Mouse (Mus musculus) midbrain, embryonic 16.5 days (tissue): ENCODE measurements around the gene Serpina1f. TPM values are rescaled to one million over a fixed set of nuclear protein-coding genes. Genes with fewer than 3 reads are reported as not detected.

Experiments used
- ATAC-seq: fragments of 200-750 bp; cut with Nextera tagmentation; 2 replicates; pipeline ENCODE4 v1.8.0; 2017; ENCODE audit warnings: moderate TSS enrichment
- H3K27ac ChIP-seq: fragments of 300-500 bp; sonication (generic); 2 replicates; pipeline ENCODE4 v1.5.1; 2014; ENCODE audit warnings: mild to moderate bottlenecking, low read length, mixed read lengths
- H3K27me3 ChIP-seq: fragments of 300-500 bp; sonication (generic); 2 replicates; pipeline ENCODE4 v1.6.1; 2014; ENCODE audit warnings: low read depth, low read length, mixed read lengths; ENCODE audit not compliant: control insufficient read depth, insufficient read depth
- H3K36me3 ChIP-seq: fragments of 300-500 bp; sonication (generic); 2 replicates; pipeline ENCODE4 v1.6.1; 2014; ENCODE audit warnings: mild to moderate bottlenecking, low read length, moderate library complexity, mixed read lengths; ENCODE audit not compliant: control insufficient read depth, insufficient read depth
- H3K4me1 ChIP-seq: fragments of 300-500 bp; sonication (generic); 2 replicates; pipeline ENCODE4 v1.6.1; 2014; ENCODE audit warnings: mild to moderate bottlenecking, low read length, mixed read lengths; ENCODE audit not compliant: control insufficient read depth, insufficient read depth
- H3K4me2 ChIP-seq: fragments of 300-500 bp; sonication (generic); 2 replicates; pipeline ENCODE4 v1.6.1; 2014; ENCODE audit warnings: mild to moderate bottlenecking, low read length, mixed read lengths
- H3K4me3 ChIP-seq: fragments of 300-500 bp; sonication (generic); 2 replicates; pipeline ENCODE4 v1.5.1; 2014; ENCODE audit warnings: low read depth, mild to moderate bottlenecking, low read length, moderate library complexity, mixed read lengths
- H3K9ac ChIP-seq: fragments of 300-500 bp; sonication (generic); 2 replicates; pipeline ENCODE4 v1.6.1; 2014; ENCODE audit warnings: low read depth, low read length, mixed read lengths
- H3K9me3 ChIP-seq: fragments of 300-500 bp; sonication (generic); replicated peaks from 2 replicates; pipeline ENCODE4 v1.6.1; 2014; ENCODE audit warnings: mild to moderate bottlenecking, low read length, mixed read lengths; ENCODE audit not compliant: control insufficient read depth, poor library complexity, severe bottlenecking
- WGBS: fragments of 180-500 bp; shearing (Covaris S2); extraction: QIAGEN DNeasy Blood & Tissue Kit; methylation state at CpG from one replicate; pipeline ENCODE4 v1.1.7; 2014; 5-methylcytosine and 5-hydroxymethylcytosine counted together
- polyA plus RNA-seq: library from polyadenylated mRNA; unstranded; fragments of >200 nt; fragmentation: Nextera tagmentation; extraction: Ambion mirVana; gene quantifications from 2 replicates; pipeline ENCODE4 v1.2.1, GENCODE M21; 2015

Gene Serpina1f
- polyA plus RNA-seq, 1 experiment from 2014 or later = not detected

- no peaks in the 10 kb centered on the region for H3K9me3 ChIP-seq
- H3K9ac ChIP-seq = no peak within 1 kb of the TSS
- no peak within 1 kb of the TSS for H3K27ac ChIP-seq
- H3K36me3 ChIP-seq = no peaks in the 10 kb centered on the region
- ATAC-seq = no peak
- WGBS = 88% methylated on average over 9 of the region's 9 CpGs
- no peak within 1 kb of the TSS for H3K4me2 ChIP-seq
- H3K4me3 ChIP-seq = no peak within 1 kb of the TSS
- no peaks in the 10 kb centered on the region for H3K4me1 ChIP-seq
- no peaks in the 10 kb centered on the region for H3K27me3 ChIP-seq
These were observed 38.3 kb downstream of the Serpina1f start, which contains the start of gene Serpina6 for GRCm38 (mm10) chr12:103656848-103657626. TSS of gene Serpina6 (minus strand) at chr12:103657212.

GRCm38 (mm10) chr12:103655123-103656044, 39.9 kb downstream of the Serpina1f start:
- H3K4me3 ChIP-seq = no peak overlapping the region
- H3K4me2 ChIP-seq = no peak overlapping the region
- WGBS = 93% methylated on average over 7 of the region's 7 CpGs
- no peak for ATAC-seq
- H3K27ac ChIP-seq = no peak overlapping the region
- H3K9ac ChIP-seq = no peak overlapping the region
- no peaks in the 10 kb centered on the region for H3K9me3 ChIP-seq
- H3K27me3 ChIP-seq = no peaks in the 10 kb centered on the region
- no peaks in the 10 kb centered on the region for H3K36me3 ChIP-seq
- no peaks in the 10 kb centered on the region for H3K4me1 ChIP-seq

GRCm38 (mm10) chr12:103653836-103654235, 41.5 kb downstream of the Serpina1f start:
- Histone ChIP-seq H3K4me3 (no peak overlapping the region), H3K36me3 (no peaks in the 10 kb centered on the region), H3K9ac (no peak overlapping the region), H3K27ac (no peak overlapping the region), H3K4me2 (no peak overlapping the region), H3K9me3 (no peaks in the 10 kb centered on the region), H3K27me3 (no peaks in the 10 kb centered on the region), H3K4me1 (no peaks in the 10 kb centered on the region)
- ATAC-seq = no peak
- 100% methylated on average over 2 of the region's 2 CpGs for WGBS

- H3K9ac ChIP-seq = no peak overlapping the region
- H3K9me3 ChIP-seq = no peaks in the 10 kb centered on the region
- 79% methylated on average over 2 of the region's 2 CpGs for WGBS
- no peaks in the 10 kb centered on the region for H3K27me3 ChIP-seq
- H3K4me3 ChIP-seq = no peak overlapping the region
- no peaks in the 10 kb centered on the region for H3K4me1 ChIP-seq
- H3K27ac ChIP-seq = no peak overlapping the region
- H3K36me3 ChIP-seq = no peaks in the 10 kb centered on the region
- ATAC-seq = no peak
- no peak overlapping the region for H3K4me2 ChIP-seq
These were observed 49.0 kb downstream of the Serpina1f start for GRCm38 (mm10) chr12:103646314-103646713.

- 39% methylated on average over 5 of the region's 5 CpGs for WGBS
- H3K27ac ChIP-seq = no peak overlapping the region
These were observed 50.7 kb downstream of the Serpina1f start for GRCm38 (mm10) chr12:103644601-103645000.

GRCm38 (mm10) chr12:103643818-103644217, 51.5 kb downstream of the Serpina1f start:
- Histone ChIP-seq H3K36me3 (no peaks in the 10 kb centered on the region), H3K4me2 (no peak overlapping the region), H3K4me1 (no peaks in the 10 kb centered on the region), H3K4me3 (no peak overlapping the region), H3K27ac (no peak overlapping the region), H3K9ac (no peak overlapping the region), H3K9me3 (no peaks in the 10 kb centered on the region), H3K27me3 (no peaks in the 10 kb centered on the region)
- no peak for ATAC-seq
- 83% methylated on average over 3 of the region's 3 CpGs for WGBS

More at GRCm38 (mm10) chr12:103644601-103645000, 50.7 kb downstream of the Serpina1f start:
- no peaks in the 10 kb centered on the region for H3K9me3 ChIP-seq
- H3K36me3 ChIP-seq = no peaks in the 10 kb centered on the region
- H3K4me2 ChIP-seq = no peak overlapping the region
- ATAC-seq = no peak
- no peaks in the 10 kb centered on the region for H3K27me3 ChIP-seq
- H3K9ac ChIP-seq = no peak overlapping the region
- H3K4me3 ChIP-seq = no peak overlapping the region
- H3K4me1 ChIP-seq = no peaks in the 10 kb centered on the region

- ATAC-seq = peak; percentile 80
These were observed 52.0 kb downstream of the Serpina1f start for GRCm38 (mm10) chr12:103643336-103643735.

More at GRCm38 (mm10) chr12:103643336-103643735, 52.0 kb downstream of the Serpina1f start:
- no peak overlapping the region for H3K27ac ChIP-seq
- no peaks in the 10 kb centered on the region for H3K36me3 ChIP-seq
- H3K27me3 ChIP-seq = no peaks in the 10 kb centered on the region
- H3K9me3 ChIP-seq = no peaks in the 10 kb centered on the region
- WGBS = 1% methylated on average over 2 of the region's 2 CpGs
- no peaks in the 10 kb centered on the region for H3K4me1 ChIP-seq
- H3K4me2 ChIP-seq = no peak overlapping the region
- H3K4me3 ChIP-seq = no peak overlapping the region
- H3K9ac ChIP-seq = no peak overlapping the region
